Mouse (Mus musculus): ENCODE measurements around the gene Lrriq4.

Lrriq4 gene

GRCm38 (mm10) chr3:30687216-30687615 is 42.9 kb downstream of the Lrriq4 start:
- no peak for DNase-seq

- DNase-seq: no peak
These were observed 46.7 kb downstream of the Lrriq4 start for GRCm38 (mm10) chr3:30690976-30691375.

- no peak for DNase-seq
These were observed 51.4 kb downstream of the Lrriq4 start for GRCm38 (mm10) chr3:30695661-30696060.

GRCm38 (mm10) chr3:30696346-30696745 is 52.0 kb downstream of the Lrriq4 start:
- peak; percentile 74 for DNase-seq

- DNase-seq: no peak
These were observed 53.6 kb downstream of the Lrriq4 start for GRCm38 (mm10) chr3:30697891-30698290.

- DNase-seq: peak; percentile 33
These were observed 55.6 kb downstream of the Lrriq4 start, which contains the start of gene Lrrc31 for GRCm38 (mm10) chr3:30699711-30700505. Lrrc31 (minus strand) TSS chr3:30699843.

GRCm38 (mm10) chr3:30705977-30706376 is 61.7 kb downstream of the Lrriq4 start:
- no peak for DNase-seq

- no peak for DNase-seq
These were observed 62.4 kb downstream of the Lrriq4 start for GRCm38 (mm10) chr3:30706614-30707276.

GRCm38 (mm10) chr3:30710191-30710590 is 65.9 kb downstream of the Lrriq4 start:
- peak; percentile 56 for DNase-seq

GRCm38 (mm10) chr3:30713334-30713733 is 69.0 kb downstream of the Lrriq4 start:
- DNase-seq: peak; percentile 43

- DNase-seq: no peak
These were observed 74.3 kb downstream of the Lrriq4 start for GRCm38 (mm10) chr3:30718649-30719048.
